Mouse (Mus musculus) testis, adult 2 months (tissue): ENCODE data around the gene Mob4. TPM values are rescaled to one million over a fixed set of nuclear protein-coding genes. Genes with fewer than 3 reads are reported as not detected.

Experiments
- H3K27ac ChIP-seq: fragments of 200-500 bp; 2 replicates; pipeline ENCODE4 v1.5.1; 2012; ENCODE audit warnings: low read depth, low read length; ENCODE audit not compliant: control insufficient read depth, insufficient read depth
- H3K27me3 ChIP-seq: fragments of 200-500 bp; 2 replicates; pipeline ENCODE4 v1.6.1; 2012; ENCODE audit warnings: mild to moderate bottlenecking, low read length, moderate library complexity; ENCODE audit not compliant: control insufficient read depth, insufficient read depth
- H3K36me3 ChIP-seq: fragments of 200-500 bp; 2 replicates; pipeline ENCODE4 v1.6.1; 2012; ENCODE audit warnings: mild to moderate bottlenecking, low read length; ENCODE audit not compliant: control insufficient read depth, insufficient read depth
- H3K4me1 ChIP-seq: fragments of 200-500 bp; 2 replicates; pipeline ENCODE4 v1.6.1; 2012; ENCODE audit warnings: low read length; ENCODE audit not compliant: control insufficient read depth, insufficient read depth
- H3K4me3 ChIP-seq: fragments of 200-500 bp; 2 replicates; pipeline ENCODE4 v1.5.1; 2012; ENCODE audit warnings: low read depth, mild to moderate bottlenecking, low read length, moderate library complexity, mixed read lengths; ENCODE audit not compliant: control insufficient read depth
- CTCF ChIP-seq: fragments of 200-500 bp; IDR thresholded peaks from 2 replicates; pipeline ENCODE4 v1.5.1; 2012; ENCODE audit warnings: low read depth, mild to moderate bottlenecking, inconsistent platforms, low read length, moderate library complexity; ENCODE audit not compliant: control insufficient read depth, insufficient read depth, insufficient replicate concordance
- POLR2A ChIP-seq: fragments of 200-500 bp; IDR thresholded peaks from 2 replicates; pipeline ENCODE4 v1.6.1; 2012; ENCODE audit warnings: low read depth, mild to moderate bottlenecking, inconsistent platforms, low read length, moderate library complexity; ENCODE audit not compliant: control insufficient read depth
- polyA plus RNA-seq: library from polyadenylated mRNA; depleted of rRNA; stranded (reverse); fragments of >200 nt; gene quantifications from 2 replicates; pipeline ENCODE4 v1.2.3, GENCODE M21; 2012

The Mob4 gene
- polyA plus RNA-seq, 1 experiment = 4.2 TPM

GRCm38 (mm10) chr1:55089498-55090064 is 41.5 kb upstream of the Mob4 start:
- Histone ChIP-seq H3K4me1 (peaks cover 19% of the 10 kb centered on the region), H3K27ac (no peak overlapping the region), H3K27me3 (no peaks in the 10 kb centered on the region), H3K36me3 (no peaks in the 10 kb centered on the region; the same call in 1 of the 2 replicates), H3K4me3 (no peak overlapping the region)
- TF ChIP-seq CTCF (no peak), POLR2A (no peak)

- no peaks in the 10 kb centered on the region; the same call in 1 of the 2 replicates for H3K36me3 ChIP-seq
- H3K4me1 ChIP-seq = peaks cover 13% of the 10 kb centered on the region
- no peak for TF ChIP-seq CTCF
- no peak for TF ChIP-seq POLR2A
- no peaks in the 10 kb centered on the region for H3K27me3 ChIP-seq
- H3K27ac ChIP-seq = no peak overlapping the region
- no peak overlapping the region for H3K4me3 ChIP-seq
These were observed 39.0 kb upstream of the Mob4 start for GRCm38 (mm10) chr1:55092056-55092455.

GRCm38 (mm10) chr1:55092469-55092868 is 38.6 kb upstream of the Mob4 start:
- Histone ChIP-seq H3K4me1 (peaks cover 9% of the 10 kb centered on the region), H3K4me3 (no peak overlapping the region), H3K36me3 (no peaks in the 10 kb centered on the region; the same call in 1 of the 2 replicates), H3K27ac (no peak overlapping the region), H3K27me3 (no peaks in the 10 kb centered on the region)
- no peak for TF ChIP-seq POLR2A

- no peak overlapping the region for H3K27ac ChIP-seq
- H3K4me3 ChIP-seq = no peak overlapping the region
- no peaks in the 10 kb centered on the region for H3K36me3 ChIP-seq
- H3K4me1 ChIP-seq = no peaks in the 10 kb centered on the region
- TF ChIP-seq CTCF (no peak), POLR2A (no peak)
- no peaks in the 10 kb centered on the region for H3K27me3 ChIP-seq
These were observed 24.0 kb upstream of the Mob4 start for GRCm38 (mm10) chr1:55106919-55107585.

GRCm38 (mm10) chr1:55107644-55108043 is 23.4 kb upstream of the Mob4 start:
- no peak overlapping the region for H3K27ac ChIP-seq
- peaks cover 2% of the 10 kb centered on the region; the same call in 1 of the 2 replicates for H3K4me1 ChIP-seq
- no peaks in the 10 kb centered on the region for H3K27me3 ChIP-seq

GRCm38 (mm10) chr1:55108473-55108872 is 22.6 kb upstream of the Mob4 start:
- H3K4me3 ChIP-seq = no peak overlapping the region
- H3K27me3 ChIP-seq = no peaks in the 10 kb centered on the region
- no peaks in the 10 kb centered on the region for H3K36me3 ChIP-seq
- no peak overlapping the region for H3K27ac ChIP-seq
- TF ChIP-seq POLR2A = no peak
- no peak for TF ChIP-seq CTCF
- H3K4me1 ChIP-seq = peaks cover 2% of the 10 kb centered on the region; the same call in 1 of the 2 replicates

More at GRCm38 (mm10) chr1:55107644-55108043, 23.4 kb upstream of the Mob4 start:
- Histone ChIP-seq H3K36me3 (no peaks in the 10 kb centered on the region), H3K4me3 (no peak overlapping the region)
- TF ChIP-seq CTCF (no peak), POLR2A (no peak)

GRCm38 (mm10) chr1:55109066-55109766 is 21.8 kb upstream of the Mob4 start:
- Histone ChIP-seq H3K27ac (no peak overlapping the region), H3K4me3 (no peak overlapping the region)
- TF ChIP-seq CTCF (no peak), POLR2A (no peak)

More at GRCm38 (mm10) chr1:55109066-55109766, 21.8 kb upstream of the Mob4 start:
- Histone ChIP-seq H3K4me1 (peaks cover 2% of the 10 kb centered on the region; the same call in 1 of the 2 replicates), H3K36me3 (no peaks in the 10 kb centered on the region), H3K27me3 (no peaks in the 10 kb centered on the region)
